Mouse (Mus musculus) spleen, adult 2 months (tissue): ENCODE data around the gene Ipmk. TPM values are rescaled to one million over a fixed set of nuclear protein-coding genes. Genes with fewer than 3 reads are reported as not detected.

Experiments used
- DNase-seq, 2 experiments: peaks; one replicate each; pipeline versions ENCODE4 v3.0.0 to v3.0.0-alpha.2; 2012 to 2021; ENCODE audit warnings: low spot score in 2 of 2, low read depth in 1 of 2
- H3K27ac ChIP-seq: fragments of 200-500 bp; 2 replicates; pipeline ENCODE4 v1.5.1; 2012; ENCODE audit warnings: low read length, inconsistent platforms; ENCODE audit not compliant: insufficient read depth
- H3K27me3 ChIP-seq: fragments of 200-500 bp; 2 replicates; pipeline ENCODE4 v1.6.1; 2012; ENCODE audit warnings: mild to moderate bottlenecking, moderate library complexity, low read length, inconsistent platforms; ENCODE audit not compliant: control insufficient read depth, insufficient read depth
- H3K36me3 ChIP-seq: fragments of 200-500 bp; 2 replicates; pipeline ENCODE4 v1.6.1; 2012; ENCODE audit warnings: mild to moderate bottlenecking, low read length, inconsistent platforms; ENCODE audit not compliant: control insufficient read depth, insufficient read depth
- H3K4me1 ChIP-seq: fragments of 200-500 bp; 2 replicates; pipeline ENCODE4 v1.6.1; 2011; ENCODE audit warnings: inconsistent platforms; ENCODE audit not compliant: control insufficient read depth, insufficient read depth, insufficient read length
- H3K4me3 ChIP-seq: fragments of 200-500 bp; 2 replicates; pipeline ENCODE4 v1.5.1; 2011; ENCODE audit warnings: mild to moderate bottlenecking, inconsistent platforms; ENCODE audit not compliant: insufficient read depth, insufficient read length; ENCODE audit errors: extremely low read depth
- CTCF ChIP-seq: fragments of 200-500 bp; IDR thresholded peaks from 2 replicates; pipeline ENCODE4 v1.5.1; 2011; ENCODE audit warnings: mild to moderate bottlenecking, inconsistent platforms; ENCODE audit not compliant: insufficient read depth, insufficient read length, insufficient replicate concordance; ENCODE audit errors: extremely low read depth
- POLR2A ChIP-seq: fragments of 200-500 bp; IDR thresholded peaks from 2 replicates; pipeline ENCODE4 v1.6.1; 2011; ENCODE audit warnings: low read depth, low read length, inconsistent platforms
- WGBS: fragments of 180-500 bp; shearing (Covaris S2); methylation state at CpG from one replicate; pipeline ENCODE4 v1.1.7; 2018; 5-methylcytosine and 5-hydroxymethylcytosine counted together
- polyA plus RNA-seq: library from polyadenylated mRNA; depleted of rRNA; stranded (reverse); fragments of >200 nt; gene quantifications from 2 replicates; pipeline ENCODE4 v1.2.3, GENCODE M21; 2012

Gene Ipmk
- polyA plus RNA-seq, 1 experiment: 4.5 TPM

DNA sequence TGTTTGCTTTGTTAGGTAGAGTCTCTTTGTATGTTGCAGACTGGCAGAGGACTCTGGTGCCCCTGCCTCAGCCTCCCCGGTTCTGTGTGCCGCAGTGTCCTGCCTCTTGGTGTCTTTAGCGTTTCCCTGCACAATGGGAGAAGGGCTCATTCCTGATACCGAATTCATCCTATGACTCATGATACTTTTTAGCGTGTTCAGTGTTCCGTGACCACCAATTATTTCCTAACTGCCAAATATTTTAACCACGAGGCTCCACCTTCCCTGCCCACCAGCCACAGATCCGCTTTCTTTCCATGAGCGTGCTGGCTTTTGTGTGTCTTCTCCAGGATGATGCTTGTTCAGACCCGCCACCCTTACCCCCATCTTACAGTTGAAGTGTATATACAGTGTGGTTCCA lies 16.3 kb downstream of the Ipmk start:
- no peak overlapping the region for H3K4me3 ChIP-seq
- TF ChIP-seq POLR2A (no peak), CTCF (no peak)
- no peaks in the 10 kb centered on the region; the same call in 1 of the 2 replicates for H3K36me3 ChIP-seq
- WGBS: 88% methylated on average over 10 of the region's 10 CpGs
- peaks cover 3% of the 10 kb centered on the region; the same call in 1 of the 2 replicates for H3K4me1 ChIP-seq
- no peak overlapping the region for H3K27ac ChIP-seq
- no peak for DNase-seq
- no peaks in the 10 kb centered on the region for H3K27me3 ChIP-seq

DNA sequence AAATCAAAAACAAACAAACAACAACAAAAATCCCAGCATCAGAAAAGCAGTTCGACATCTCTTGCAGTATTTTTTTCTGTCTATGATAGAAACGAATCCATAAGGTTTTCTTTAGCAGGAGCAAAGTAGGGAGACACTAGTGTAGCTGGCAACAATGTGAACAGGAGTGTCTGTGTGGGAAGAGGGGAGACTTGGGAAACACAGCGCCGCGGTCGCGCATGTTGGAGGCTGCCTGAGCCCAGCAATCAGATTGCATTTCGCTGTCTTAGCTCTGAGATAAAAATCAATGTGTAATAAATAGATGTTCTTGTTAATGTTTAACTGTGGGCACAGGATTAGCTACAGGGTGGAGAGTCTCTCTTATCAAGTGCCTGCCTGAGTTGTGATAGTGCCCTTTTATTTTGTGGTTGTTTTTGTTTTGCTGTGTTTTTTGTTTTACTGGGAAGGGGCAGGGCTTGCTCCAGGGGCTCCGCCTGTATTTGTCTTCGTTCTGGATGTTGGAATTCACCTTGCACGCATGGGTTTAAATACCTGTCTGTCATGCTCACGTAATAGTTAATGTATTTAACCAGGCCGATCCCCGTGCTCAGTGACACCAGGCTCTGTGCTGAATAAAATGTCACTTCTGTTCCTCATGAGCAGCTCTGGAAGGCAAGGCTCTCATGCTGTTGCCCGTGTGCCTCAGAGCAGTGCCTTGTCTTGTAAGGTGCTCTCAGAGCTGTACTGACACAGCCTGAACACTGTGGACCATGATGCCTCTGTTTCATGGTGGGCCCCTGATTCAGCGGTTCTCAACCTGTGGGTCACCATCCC lies 20.8 kb downstream of the Ipmk start:
- Histone ChIP-seq H3K4me1 (no peaks in the 10 kb centered on the region), H3K27me3 (no peaks in the 10 kb centered on the region), H3K36me3 (peaks cover 4% of the 10 kb centered on the region), H3K27ac (no peak overlapping the region), H3K4me3 (no peak overlapping the region)
- 92% methylated on average over 16 of the region's 16 CpGs for WGBS
- TF ChIP-seq CTCF: no peak
- TF ChIP-seq POLR2A: no peak
- DNase-seq: no peak

DNA sequence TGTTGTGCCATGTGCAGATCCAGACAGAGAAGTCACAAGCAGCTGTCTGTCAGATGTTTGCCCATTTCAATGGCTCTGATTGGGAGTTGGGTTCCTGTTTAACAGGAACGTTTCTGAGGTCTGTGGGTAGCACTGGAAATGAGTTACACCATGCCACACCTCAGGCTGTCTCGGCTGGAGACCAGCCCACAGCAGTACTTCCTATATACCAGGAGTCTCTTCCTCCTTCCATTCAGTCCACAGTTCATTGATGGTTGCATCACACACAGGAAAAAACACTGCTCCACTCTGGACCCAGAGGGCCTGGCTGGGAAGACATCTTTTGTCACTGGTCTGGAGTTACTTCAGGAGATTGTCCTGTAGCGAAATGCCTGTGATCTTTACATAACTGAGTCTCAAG lies 21.9 kb downstream of the Ipmk start:
- H3K36me3 ChIP-seq: peaks cover 4% of the 10 kb centered on the region
- no peak for DNase-seq
- no peaks in the 10 kb centered on the region for H3K4me1 ChIP-seq
- WGBS: 47% methylated on average over 3 of the region's 3 CpGs
- no peak overlapping the region for H3K4me3 ChIP-seq
- H3K27ac ChIP-seq: no peak overlapping the region
- no peaks in the 10 kb centered on the region for H3K27me3 ChIP-seq
- no peak for TF ChIP-seq CTCF
- TF ChIP-seq POLR2A: no peak

DNA sequence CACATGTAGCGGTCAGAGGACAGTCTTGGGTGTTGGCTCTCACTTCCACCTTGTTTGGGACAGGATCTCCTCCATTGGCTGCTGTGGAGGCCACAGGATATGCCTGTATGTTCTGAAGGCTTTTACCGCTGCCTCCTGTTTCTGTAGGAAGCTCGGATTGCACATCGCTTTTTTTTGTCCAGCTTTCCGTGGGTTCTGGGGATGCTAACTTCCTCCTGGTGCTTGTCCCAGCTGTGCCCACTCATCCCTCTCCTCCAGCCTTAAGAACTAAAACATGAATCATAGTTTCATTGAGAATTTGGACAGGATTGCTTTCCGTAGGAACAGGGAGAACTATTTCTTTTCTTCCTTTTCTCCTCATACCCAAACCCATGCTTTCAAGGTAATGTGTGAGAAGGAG lies 24.3 kb downstream of the Ipmk start:
- H3K4me1 ChIP-seq: no peaks in the 10 kb centered on the region
- DNase-seq: no peak
- H3K27ac ChIP-seq: no peak overlapping the region
- no peak overlapping the region for H3K4me3 ChIP-seq
- TF ChIP-seq CTCF (no peak), POLR2A (no peak)
- 86% methylated on average over 6 of the region's 6 CpGs for WGBS
- H3K36me3 ChIP-seq: peaks cover 7% of the 10 kb centered on the region
- no peaks in the 10 kb centered on the region for H3K27me3 ChIP-seq

DNA sequence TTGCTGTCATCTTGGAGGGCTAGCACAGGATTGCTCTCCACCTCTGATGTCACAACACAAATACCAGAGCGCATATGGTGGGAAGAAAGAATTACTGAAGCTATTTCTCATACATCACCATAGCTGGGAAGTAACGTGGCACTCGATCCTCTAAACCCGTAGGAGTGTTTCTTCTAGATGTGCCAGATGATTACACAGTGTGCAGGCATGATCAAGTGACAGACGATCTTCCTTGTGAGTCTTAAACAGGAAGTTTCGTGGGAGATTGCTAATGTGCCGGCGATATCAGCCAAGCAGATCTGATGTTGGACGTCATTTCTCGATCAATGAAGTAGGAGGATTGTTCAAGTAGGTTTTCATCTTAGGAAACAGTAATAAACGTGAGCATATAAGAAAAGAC lies 26.1 kb downstream of the Ipmk start:
- 85% methylated on average over 11 of the region's 11 CpGs for WGBS
- no peak overlapping the region for H3K4me3 ChIP-seq
- peaks cover 13% of the 10 kb centered on the region for H3K36me3 ChIP-seq
- H3K27me3 ChIP-seq: no peaks in the 10 kb centered on the region
- H3K27ac ChIP-seq: no peak overlapping the region
- H3K4me1 ChIP-seq: no peaks in the 10 kb centered on the region
- DNase-seq: no peak
- TF ChIP-seq POLR2A: no peak
- no peak for TF ChIP-seq CTCF

DNA sequence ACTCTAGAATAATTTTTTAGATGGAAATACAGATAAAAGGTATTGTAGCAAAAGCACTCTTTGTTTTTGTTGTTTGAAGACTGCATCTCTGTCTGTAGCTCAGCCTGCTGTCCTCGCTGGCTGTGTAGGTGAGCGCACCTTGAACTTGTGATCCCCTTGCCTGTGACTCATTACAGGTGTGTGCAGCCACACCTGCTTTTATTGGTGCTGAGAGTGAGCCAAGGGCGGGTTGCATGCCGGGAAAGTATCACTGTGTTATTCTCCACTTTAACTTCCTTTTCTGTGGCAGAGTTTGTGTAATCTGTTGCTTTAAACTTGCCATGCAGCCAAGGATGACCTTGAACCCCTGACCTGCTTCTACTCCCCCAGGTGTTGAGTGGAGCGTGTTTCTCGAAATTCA lies 28.5 kb downstream of the Ipmk start:
- 81% methylated on average over 6 of the region's 6 CpGs for WGBS
- Histone ChIP-seq H3K4me3 (no peak overlapping the region), H3K4me1 (no peaks in the 10 kb centered on the region), H3K27me3 (no peaks in the 10 kb centered on the region), H3K27ac (no peak overlapping the region), H3K36me3 (peaks cover 14% of the 10 kb centered on the region)
- no peak for DNase-seq
- no peak for TF ChIP-seq CTCF
- no peak for TF ChIP-seq POLR2A

DNA sequence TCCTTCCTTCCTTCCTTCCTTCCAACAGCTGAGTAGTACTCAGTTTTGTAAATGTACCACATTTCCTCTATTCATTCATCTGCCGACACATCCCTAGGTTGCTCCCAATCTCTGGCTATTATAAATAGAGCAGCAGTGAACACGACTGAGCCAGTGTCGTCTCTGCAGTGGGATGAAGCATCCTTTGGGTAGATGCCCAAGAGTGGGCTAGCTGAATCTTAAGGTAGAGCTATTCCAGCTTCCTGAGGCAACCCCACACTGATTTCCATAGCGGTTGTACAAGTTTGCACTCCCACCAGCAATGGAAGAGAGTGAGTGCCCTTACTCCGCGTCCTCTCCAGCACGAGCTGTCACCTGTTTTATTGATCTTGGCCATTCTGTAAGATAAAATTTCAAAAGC lies 32.8 kb downstream of the Ipmk start:
- no peak overlapping the region for H3K4me3 ChIP-seq
- no peaks in the 10 kb centered on the region for H3K27me3 ChIP-seq
- TF ChIP-seq CTCF (no peak), POLR2A (no peak)
- no peak for DNase-seq
- peaks cover 18% of the 10 kb centered on the region for H3K36me3 ChIP-seq
- H3K4me1 ChIP-seq: no peaks in the 10 kb centered on the region
- H3K27ac ChIP-seq: no peak overlapping the region
- 97% methylated on average over 7 of the region's 7 CpGs for WGBS
